Mouse (Mus musculus) neural tube, embryonic 14.5 days (tissue): Measurements from ENCODE around the gene Zfp146. TPM values are rescaled to one million over a fixed set of nuclear protein-coding genes. Genes with fewer than 3 reads are reported as not detected.
A peak's percentile ranks its signal among the peaks of the same experiment; 100 is the strongest.

ENCODE experiments used
- ATAC-seq: fragments of 200-750 bp; cut with Nextera tagmentation; 2 replicates; pipeline ENCODE4 v1.8.0; 2017; ENCODE audit warnings: low read depth, mild to moderate bottlenecking, moderate TSS enrichment, moderate library complexity
- H3K27ac ChIP-seq: fragments of 300-500 bp; sonication (generic); 2 replicates; pipeline ENCODE4 v1.5.1; 2014; ENCODE audit warnings: low read depth, mild to moderate bottlenecking, control low read depth, low read length, moderate library complexity, mixed read lengths
- H3K27me3 ChIP-seq: fragments of 300-500 bp; sonication (generic); 2 replicates; pipeline ENCODE4 v1.6.1; 2014; ENCODE audit warnings: low read length; ENCODE audit not compliant: control insufficient read depth, insufficient read depth
- H3K36me3 ChIP-seq: fragments of 300-500 bp; sonication (generic); 2 replicates; pipeline ENCODE4 v1.6.1; 2014; ENCODE audit warnings: low read length, mixed read lengths; ENCODE audit not compliant: control insufficient read depth, insufficient read depth
- H3K4me1 ChIP-seq: fragments of 300-500 bp; sonication (generic); 2 replicates; pipeline ENCODE4 v1.6.1; 2014; ENCODE audit warnings: low read length; ENCODE audit not compliant: control insufficient read depth, insufficient read depth
- H3K4me2 ChIP-seq: fragments of 300-500 bp; sonication (generic); 2 replicates; pipeline ENCODE4 v1.6.1; 2014; ENCODE audit warnings: mild to moderate bottlenecking, low read depth, low read length, control low read depth
- H3K4me3 ChIP-seq: fragments of 300-500 bp; sonication (generic); 2 replicates; pipeline ENCODE4 v1.5.1; 2014; ENCODE audit warnings: low read depth, low read length, control low read depth, mixed read lengths
- H3K9ac ChIP-seq: fragments of 300-500 bp; sonication (generic); replicated peaks from 2 replicates; pipeline ENCODE4 v1.6.1; 2014; ENCODE audit warnings: low read depth, mild to moderate bottlenecking, control low read depth, low read length, mixed read lengths
- H3K9me3 ChIP-seq: fragments of 300-500 bp; sonication (generic); 2 replicates; pipeline ENCODE4 v1.6.1; 2016; ENCODE audit warnings: low read length; ENCODE audit not compliant: control insufficient read depth
- WGBS: fragments of 180-500 bp; shearing (Covaris S2); extraction: QIAGEN DNeasy Blood & Tissue Kit; methylation state at CpG from one replicate; pipeline ENCODE4 v1.1.7; 2014; 5-methylcytosine and 5-hydroxymethylcytosine counted together
- polyA plus RNA-seq: library from polyadenylated mRNA; unstranded; fragments of >200 nt; fragmentation: Nextera tagmentation; extraction: Ambion mirVana; gene quantifications from 2 replicates; pipeline ENCODE4 v1.2.1, GENCODE M21; 2014

Gene Zfp146
- polyA plus RNA-seq, 1 experiment from 2014 or later = 17.6 TPM

DNA sequence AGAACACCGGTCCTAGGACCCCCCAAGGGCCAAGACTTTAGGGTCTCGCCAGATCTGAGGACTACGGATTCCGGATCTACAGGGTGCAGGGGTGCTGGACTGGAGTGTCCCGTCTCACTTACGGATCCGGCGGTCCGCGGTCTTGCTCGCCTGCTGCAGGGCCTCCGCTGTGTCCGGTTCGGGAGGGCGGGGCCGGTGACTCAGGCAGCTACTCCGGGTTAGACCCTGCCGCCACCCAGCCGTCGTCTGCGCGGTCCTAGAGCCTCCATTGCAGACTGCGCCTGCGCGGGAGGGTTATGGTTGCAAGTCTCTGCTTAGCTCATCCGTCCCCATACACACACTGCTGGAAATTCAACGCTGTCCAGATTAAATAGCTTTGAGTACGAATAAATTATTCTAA, 25.3 kb upstream of the Zfp146 start:
- Histone ChIP-seq H3K4me1 (peaks cover 15% of the 10 kb centered on the region), H3K9ac (peak overlapping the region; percentile 77), H3K4me2 (peak overlapping the region; percentile 87), H3K27me3 (no peaks in the 10 kb centered on the region), H3K36me3 (peaks cover 20% of the 10 kb centered on the region; the same call in 1 of the 2 replicates), H3K4me3 (peak overlapping the region; percentile 80), H3K9me3 (no peaks in the 10 kb centered on the region), H3K27ac (peak overlapping the region; percentile 57)
- WGBS = under 1% methylated on average over 28 of the region's 28 CpGs
- ATAC-seq = peak; percentile 87

DNA sequence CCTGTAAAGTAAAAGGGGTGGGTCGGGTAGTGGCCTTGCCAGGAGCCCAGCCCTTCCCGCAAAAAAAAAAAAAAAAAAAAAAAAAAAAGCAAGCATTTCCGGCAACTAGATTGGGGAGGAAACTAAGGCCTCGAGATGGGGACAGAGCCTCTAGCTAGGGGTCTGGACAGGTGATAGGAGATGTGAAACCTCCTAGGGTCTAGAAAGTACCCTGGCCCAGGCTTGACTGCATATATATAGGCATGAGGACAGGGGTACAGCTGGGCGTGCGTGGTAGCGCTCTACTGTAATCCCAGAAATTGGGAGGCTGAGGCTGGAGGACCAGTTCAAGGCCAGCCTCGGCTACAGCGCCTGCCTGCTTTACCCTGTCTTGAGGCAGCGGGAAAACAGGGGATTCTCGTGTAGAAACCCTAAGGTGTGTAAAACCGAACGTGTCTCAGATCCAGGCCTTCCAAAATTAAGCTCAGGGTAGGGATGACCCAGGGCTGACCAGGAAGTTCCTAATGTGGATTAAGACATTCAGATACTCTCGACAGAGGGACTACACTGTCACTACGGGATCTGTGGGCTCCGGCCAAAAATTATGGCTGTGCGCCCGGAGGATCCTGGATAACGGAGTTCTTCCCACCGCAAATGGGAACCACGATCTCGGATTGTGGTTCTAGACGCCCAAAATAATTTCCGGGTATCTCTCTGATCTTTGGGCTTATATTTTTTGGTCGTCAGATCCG, 24.7 kb upstream of the Zfp146 start:
- H3K4me1 ChIP-seq = peaks cover 15% of the 10 kb centered on the region
- peak overlapping the region; percentile 77 for H3K9ac ChIP-seq
- no peaks in the 10 kb centered on the region for H3K27me3 ChIP-seq
- peak overlapping the region; percentile 57 for H3K27ac ChIP-seq
- H3K36me3 ChIP-seq = peaks cover 21% of the 10 kb centered on the region; the same call in 1 of the 2 replicates
- peak overlapping the region; percentile 87 for H3K4me2 ChIP-seq
- peak overlapping the region; percentile 80 for H3K4me3 ChIP-seq
- under 1% methylated on average over 26 of the region's 26 CpGs for WGBS
- ATAC-seq = peak; percentile 35; the same call in 1 of the 2 replicates
- H3K9me3 ChIP-seq = no peaks in the 10 kb centered on the region

DNA sequence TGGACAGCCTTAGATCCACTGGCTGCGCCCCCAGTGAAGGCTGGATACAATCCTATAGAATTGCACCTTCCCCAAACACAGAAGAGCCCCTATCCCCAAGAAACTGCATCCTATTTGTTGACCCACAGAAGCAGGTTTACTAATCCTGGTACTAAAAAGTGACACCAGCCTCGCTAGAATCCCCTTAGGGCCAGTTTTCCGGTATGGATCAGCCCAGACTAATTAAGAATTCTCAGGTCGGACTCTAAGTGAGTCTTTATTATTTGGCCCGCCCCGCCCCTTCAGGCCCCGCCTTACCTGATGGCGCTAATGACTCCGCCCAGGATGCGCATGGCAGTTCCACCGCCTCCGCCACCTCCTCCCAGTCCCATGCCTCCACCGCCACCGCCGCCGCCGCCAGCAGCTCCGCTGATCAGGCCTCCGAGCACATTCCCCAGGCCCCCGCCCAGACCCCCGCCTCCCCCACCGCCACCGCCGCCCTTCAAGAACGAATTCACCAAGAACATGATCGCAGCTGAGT, 24.1 kb upstream of the Zfp146 start:
- H3K27ac ChIP-seq = peak overlapping the region; percentile 57
- peak overlapping the region; percentile 80 for H3K4me3 ChIP-seq
- H3K4me1 ChIP-seq = peaks cover 15% of the 10 kb centered on the region
- no peaks in the 10 kb centered on the region for H3K9me3 ChIP-seq
- ATAC-seq = peak; percentile 75
- no peaks in the 10 kb centered on the region for H3K27me3 ChIP-seq
- peak overlapping the region; percentile 77 for H3K9ac ChIP-seq
- under 1% methylated on average over 25 of the region's 26 CpGs for WGBS
- H3K4me2 ChIP-seq = peak overlapping the region; percentile 87
- H3K36me3 ChIP-seq = peaks cover 27% of the 10 kb centered on the region; the same call in 1 of the 2 replicates

DNA sequence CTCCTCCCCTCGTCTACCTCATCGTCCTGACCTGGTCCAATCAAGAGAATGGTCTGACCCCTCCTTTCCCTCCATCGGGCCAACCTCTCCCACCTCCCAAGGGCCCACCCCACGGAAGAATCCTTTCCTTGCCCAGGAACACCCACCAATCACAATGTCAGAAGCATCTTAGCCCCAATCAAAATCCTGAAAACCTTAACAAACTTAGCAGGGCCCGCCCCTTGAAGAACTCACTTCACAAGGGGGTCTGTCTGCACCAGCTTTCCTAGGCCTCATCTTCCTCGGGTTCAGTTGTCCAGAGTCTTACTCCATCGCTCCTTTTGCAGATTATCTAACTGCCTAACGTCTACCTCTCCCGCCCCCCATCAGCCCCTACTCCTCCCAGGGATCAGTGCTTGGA, 23.5 kb upstream of the Zfp146 start:
- Histone ChIP-seq H3K9me3 (no peaks in the 10 kb centered on the region), H3K4me2 (peak overlapping the region; percentile 87), H3K36me3 (peaks cover 32% of the 10 kb centered on the region), H3K27ac (no peak overlapping the region), H3K4me3 (peak overlapping the region; percentile 80), H3K9ac (peak overlapping the region; percentile 77; the same call in 1 of the 2 replicates), H3K4me1 (peaks cover 15% of the 10 kb centered on the region), H3K27me3 (no peaks in the 10 kb centered on the region)
- 16% methylated on average over 8 of the region's 9 CpGs for WGBS
- ATAC-seq = no peak

DNA sequence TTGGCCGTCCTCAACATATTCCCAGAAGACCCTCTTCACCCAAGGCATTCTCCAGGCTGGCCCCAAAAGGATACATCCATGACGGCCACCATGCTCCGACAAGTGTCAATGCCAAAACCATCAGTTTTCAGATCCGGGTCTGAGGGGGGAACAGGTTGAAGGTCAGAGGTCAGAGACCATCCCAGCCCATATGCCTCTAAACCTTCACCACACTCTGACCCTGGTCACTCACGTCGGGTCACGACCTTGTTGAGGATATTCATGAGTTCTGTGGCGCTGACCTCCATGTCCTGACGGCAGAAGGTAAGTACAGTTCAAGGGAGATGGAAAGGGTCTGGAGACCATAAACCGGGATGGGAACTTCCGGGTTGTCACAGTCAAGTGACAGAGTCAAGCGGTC, 22.5 kb upstream of the Zfp146 start:
- 90% methylated on average over 12 of the region's 12 CpGs for WGBS
- Histone ChIP-seq H3K36me3 (peaks cover 41% of the 10 kb centered on the region), H3K9ac (no peak overlapping the region)

DNA sequence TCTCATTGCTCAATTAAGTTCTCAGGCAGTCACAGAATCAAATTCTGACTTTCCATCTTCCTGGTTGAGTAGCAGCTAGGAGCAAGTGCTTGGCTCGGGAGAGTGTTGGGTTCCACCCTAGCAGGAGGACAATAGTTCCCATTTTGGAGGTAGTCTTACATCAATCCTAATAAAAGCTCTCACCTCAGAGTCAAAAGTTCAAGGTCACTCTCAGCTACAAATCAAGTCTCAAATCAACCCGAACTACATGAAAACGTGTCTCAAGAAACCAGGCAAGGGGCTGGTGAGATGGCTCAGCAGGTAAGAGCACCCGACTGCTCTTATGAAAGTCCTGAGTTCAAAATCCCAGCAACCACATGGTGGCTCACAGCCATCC, 19.6 kb upstream of the Zfp146 start:
- Histone ChIP-seq H3K4me1 (peaks cover 15% of the 10 kb centered on the region), H3K27me3 (no peaks in the 10 kb centered on the region), H3K4me2 (no peak overlapping the region), H3K4me3 (no peak overlapping the region), H3K36me3 (peaks cover 49% of the 10 kb centered on the region), H3K9ac (no peak overlapping the region), H3K9me3 (no peaks in the 10 kb centered on the region), H3K27ac (no peak overlapping the region)
- no peak for ATAC-seq
- WGBS = 82% methylated on average over 4 of the region's 4 CpGs

More for the DNA sequence above, 22.5 kb upstream of the Zfp146 start:
- Histone ChIP-seq H3K4me2 (no peak overlapping the region), H3K4me3 (no peak overlapping the region), H3K27me3 (no peaks in the 10 kb centered on the region), H3K4me1 (peaks cover 15% of the 10 kb centered on the region), H3K27ac (no peak overlapping the region), H3K9me3 (no peaks in the 10 kb centered on the region)
- no peak for ATAC-seq

DNA sequence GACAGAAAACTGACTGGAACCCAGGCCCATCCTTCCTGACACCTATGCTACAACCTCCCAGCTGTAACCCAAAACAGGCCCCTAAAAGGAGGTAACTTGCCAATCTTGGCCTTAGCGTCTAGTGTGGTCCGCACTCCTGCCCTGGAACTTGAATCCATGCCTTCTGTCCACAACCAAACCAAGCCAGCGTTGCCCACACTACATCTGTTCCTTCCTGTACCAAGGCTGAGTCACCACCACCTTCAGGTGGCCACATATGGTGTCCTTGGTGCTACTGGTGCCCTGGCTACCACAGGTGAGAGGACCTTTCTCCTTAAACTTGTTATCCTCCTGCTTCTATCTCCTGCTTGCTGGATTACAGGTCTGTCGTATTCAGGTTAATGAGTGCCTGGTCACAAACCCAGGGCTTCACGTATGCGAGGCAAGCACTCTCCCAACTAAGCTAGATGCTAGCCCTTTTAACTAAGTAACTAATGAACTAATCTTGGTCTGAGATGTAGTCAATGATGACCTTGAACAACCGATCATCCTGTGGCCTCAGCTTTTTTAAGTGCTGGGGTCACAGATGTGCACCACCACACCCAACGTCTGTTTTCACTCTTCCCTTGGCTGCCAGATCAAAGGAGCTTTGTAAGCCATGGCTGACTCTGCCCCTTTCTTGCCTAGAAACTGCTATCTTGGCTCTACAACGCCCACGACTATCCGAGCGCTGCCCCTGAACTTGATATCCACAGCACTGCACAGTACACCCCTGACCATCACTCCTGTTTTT, 19.0 kb upstream of the Zfp146 start:
- Histone ChIP-seq H3K9me3 (no peaks in the 10 kb centered on the region), H3K4me3 (no peak overlapping the region), H3K36me3 (peaks cover 49% of the 10 kb centered on the region), H3K4me1 (peaks cover 16% of the 10 kb centered on the region), H3K27ac (no peak overlapping the region), H3K4me2 (no peak overlapping the region), H3K9ac (no peak overlapping the region), H3K27me3 (no peaks in the 10 kb centered on the region)
- no peak for ATAC-seq
- whole genome bisulfite sequencing = 93% methylated on average over 12 of the region's 12 CpGs

DNA sequence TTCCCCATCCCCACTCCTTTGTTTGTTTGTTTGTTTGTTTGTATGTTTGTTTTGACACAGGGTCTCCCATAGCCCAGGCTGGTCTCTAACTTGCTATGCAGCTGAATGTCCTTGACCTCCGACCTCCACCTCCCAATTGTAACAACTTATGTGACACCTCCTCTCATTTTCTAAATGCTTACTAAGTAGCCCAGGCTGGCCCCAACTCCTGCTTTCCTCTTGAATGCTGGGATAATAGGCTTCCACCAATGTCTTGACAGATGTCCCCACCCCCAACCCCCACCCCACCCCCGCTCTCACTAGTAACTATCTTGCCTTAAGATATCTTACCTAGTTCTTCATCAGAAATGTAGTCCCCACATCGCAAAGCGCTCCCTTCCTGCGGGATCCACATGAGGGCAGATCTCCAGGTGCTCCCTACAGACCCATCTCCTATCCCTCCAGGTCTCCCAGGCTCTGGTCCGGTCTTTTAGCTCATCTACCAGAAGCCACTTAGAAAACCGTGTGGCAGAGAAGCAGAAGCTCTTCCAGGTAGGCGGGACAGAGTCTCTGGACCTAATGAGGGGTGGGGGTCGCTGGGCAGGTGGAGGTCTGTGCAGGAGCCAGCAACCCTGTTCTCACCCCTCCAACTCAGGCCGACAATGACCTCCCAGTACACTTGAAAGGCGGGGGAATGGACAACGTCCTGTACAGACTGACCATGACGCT, 15.2 kb upstream of the Zfp146 start:
- 75% methylated on average over 13 of the region's 13 CpGs for WGBS
- H3K4me1 ChIP-seq = peaks cover 5% of the 10 kb centered on the region; the same call in 1 of the 2 replicates
- no peak overlapping the region for H3K9ac ChIP-seq
- H3K9me3 ChIP-seq = no peaks in the 10 kb centered on the region
- H3K27ac ChIP-seq = no peak overlapping the region
- H3K36me3 ChIP-seq = peaks cover 28% of the 10 kb centered on the region
- H3K4me3 ChIP-seq = no peak overlapping the region
- no peaks in the 10 kb centered on the region for H3K27me3 ChIP-seq
- H3K4me2 ChIP-seq = no peak overlapping the region
- ATAC-seq = no peak
